Mouse (Mus musculus): ENCODE measurements around the gene Acss1.

The Acss1 gene

DNA sequence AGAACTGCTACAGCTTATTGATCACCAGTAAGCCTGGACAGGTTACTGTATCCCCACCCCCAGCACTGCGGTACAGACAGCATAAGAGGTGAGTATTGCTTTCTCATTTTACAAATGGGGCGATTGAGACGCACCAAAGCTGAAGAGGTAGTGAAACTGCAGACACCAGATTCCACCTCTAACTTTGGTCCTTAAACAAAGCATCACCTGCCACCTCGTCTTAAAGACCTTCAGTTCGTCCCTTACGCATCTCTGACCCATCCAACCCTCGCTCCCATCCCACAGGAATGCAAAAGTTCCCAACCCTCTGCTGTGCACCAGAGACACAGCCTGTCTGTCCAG lies 1.6 kb downstream of the Acss1 start:
- no peak for DNase-seq (ENCODE audit: extremely low spot score, low spot score)

DNA sequence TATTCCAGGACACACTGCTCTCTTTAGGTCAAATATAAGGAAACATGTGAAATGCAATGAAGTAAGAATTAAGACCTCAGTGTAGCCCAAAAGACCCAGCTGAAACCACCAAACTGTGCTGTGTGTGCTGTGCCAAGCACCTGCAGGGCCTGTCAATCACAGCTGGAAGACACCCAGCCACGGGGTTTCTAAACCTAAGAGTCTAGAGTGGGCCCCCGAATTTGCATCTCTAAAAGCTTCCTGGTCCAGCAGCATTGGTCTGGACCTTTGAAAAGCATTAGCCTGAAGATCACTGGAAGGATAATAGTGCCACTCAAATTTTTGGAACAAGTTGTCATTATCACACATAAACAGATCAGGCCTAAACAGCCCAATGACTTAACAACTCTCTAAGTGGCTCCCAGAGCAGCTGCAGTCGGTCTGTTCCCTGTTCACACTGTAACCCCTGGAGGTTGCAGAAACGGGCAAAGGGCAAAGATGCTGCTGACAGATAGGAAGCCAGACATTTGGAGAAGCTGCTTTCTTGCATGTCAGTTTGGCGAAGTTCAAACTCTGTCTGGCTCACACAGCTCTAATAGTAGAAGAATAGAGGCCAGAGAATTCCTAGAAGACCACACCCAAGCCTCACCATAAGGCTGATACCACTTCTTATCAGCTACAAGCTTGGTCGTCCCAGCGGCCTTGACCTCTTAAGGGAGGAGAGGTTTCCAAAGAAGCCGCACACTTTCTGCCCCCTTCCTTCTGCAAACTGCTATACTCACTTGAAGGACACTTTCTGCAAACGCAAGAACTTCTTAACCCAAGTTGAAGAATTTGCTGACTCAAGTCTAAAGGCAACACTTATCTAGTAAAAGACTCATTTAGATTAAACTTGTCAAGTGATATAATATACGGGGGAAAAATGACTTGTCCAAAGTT lies 2.5 kb downstream of the Acss1 start:
- no peak for DNase-seq (ENCODE audit: extremely low spot score, low spot score)

DNA sequence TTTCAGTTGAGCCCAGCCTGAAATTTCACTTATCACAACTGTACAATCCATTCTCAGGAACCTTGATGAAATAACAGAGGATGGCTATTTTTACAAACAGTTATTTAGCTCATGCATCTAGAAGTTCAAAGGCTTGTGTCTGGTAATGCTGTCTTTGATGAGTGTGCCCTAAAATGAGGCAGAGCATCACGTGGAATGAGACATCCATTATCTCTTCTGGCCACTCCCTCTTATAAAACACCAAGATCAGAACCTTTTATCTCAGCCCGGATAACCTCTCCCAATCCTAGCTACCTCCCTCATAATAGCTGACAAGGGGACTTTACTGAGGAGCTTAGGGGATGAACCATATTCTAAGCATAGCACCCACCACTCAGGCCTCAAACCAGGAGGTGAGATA lies 3.3 kb downstream of the Acss1 start:
- DNase-seq (ENCODE audit: extremely low spot score, low spot score) = no peak

DNA sequence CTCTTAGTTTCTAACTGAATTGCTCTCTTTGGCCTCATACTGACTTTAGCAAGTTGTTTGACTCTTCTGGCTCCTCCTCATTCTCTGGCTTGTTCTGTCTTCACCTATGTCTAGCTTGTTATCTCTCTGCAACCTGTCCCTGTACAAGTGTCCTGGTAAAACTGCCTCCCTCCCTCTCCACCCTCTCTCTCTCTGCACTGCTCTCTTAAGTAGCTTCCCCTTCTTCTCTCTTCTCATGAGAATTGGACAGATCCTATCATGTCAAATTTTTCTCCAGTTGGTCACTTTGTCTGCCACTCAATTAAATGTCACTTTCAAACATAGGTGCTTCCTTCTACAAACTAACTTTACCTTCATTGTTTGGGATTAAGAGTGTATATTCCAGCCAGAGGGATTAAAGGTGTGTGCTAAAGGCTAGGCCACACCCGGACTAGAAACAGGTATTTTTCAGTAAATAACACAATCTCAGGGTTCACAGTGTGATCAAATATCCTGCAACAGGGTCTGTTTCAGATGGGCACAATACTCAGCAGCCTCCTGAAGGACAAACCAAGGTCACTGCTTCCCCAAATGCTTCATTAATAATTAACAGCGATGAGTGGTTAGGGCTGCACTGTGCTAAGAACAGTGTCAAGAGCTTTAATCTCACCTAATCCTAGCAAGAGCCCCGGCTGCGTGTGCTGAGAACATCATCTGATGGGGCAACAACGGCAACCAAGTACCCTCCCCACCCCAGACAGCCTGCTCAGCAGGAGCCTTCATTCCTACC lies 4.0 kb downstream of the Acss1 start:
- DNase-seq (ENCODE audit: extremely low spot score, low spot score) = no peak

DNA sequence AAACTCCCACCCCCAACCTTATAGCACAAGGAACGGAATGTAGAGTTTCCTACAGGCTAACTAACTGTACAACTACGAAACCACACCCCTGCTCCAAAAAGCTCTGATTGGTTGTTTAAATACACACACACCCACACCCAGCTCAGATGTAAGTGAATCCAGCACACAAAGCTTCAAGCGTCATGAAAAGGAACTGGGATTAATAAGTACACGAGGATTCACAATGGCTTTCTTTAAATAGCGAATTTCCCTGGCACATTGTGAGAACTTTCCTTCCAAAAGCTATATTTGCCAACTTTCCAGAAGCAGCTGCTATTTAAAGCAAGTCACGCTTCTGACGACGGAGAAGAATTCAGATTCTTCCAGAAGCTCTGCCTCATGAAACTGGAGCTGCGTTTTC lies 5.0 kb downstream of the Acss1 start:
- DNase-seq (ENCODE audit: extremely low spot score, low spot score) = no peak

DNA sequence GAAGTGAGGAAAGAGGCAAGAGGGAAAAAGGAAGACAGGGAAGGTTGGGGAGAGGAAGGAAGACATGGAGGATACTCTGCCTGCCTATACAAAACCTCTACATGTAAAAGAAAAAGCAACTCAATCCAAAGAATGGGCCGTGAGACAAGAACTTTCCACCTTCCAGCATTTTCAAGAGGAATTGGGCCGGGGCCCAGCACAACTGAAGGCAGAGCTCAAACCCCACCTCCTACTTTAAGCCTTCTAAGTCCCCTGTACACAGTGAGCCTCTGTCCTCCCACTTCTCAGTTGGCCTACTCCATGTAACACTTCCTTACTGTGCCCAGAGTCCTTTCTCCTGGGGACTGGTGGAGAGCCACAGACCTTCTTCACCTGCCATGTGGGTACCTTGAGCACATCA lies 6.3 kb downstream of the Acss1 start:
- DNase-seq (ENCODE audit: extremely low spot score, low spot score) = no peak

DNA sequence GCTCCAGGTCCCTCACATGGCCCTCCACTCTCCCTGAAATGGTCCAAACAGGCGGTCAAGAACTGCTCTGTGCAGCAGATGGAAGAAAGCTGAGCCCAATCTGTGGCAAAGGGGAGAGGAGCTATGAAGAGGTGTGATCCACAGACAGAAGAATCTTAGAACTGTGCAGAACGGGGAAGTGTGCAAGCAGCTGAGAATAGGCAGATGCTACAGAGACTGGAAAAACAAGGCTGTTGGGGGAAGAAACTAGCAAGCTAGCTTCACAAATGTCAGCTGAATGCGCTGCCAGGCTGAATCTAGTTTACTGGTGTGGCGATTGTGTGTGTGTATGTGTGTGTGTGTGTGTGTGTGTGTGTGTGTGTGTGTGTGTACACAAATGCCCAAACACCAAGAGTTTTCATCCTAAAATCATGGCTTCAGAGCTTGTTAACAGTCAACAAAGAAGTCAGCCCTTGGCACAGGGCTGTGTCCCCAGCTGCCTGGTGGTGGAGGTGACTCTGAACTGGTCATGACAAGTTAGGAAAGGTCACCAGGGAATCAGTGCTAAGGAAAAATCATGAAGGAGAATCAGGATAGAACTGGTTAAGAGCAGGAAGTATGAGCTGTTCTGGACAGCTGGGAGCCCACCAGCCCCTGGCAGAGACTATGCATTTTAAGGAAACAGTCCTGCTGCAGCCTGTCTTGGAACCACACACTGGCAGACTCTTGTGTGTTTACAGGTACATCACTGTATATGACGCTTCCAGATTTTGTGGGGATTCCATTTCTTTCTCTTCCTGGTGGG lies 7.4 kb downstream of the Acss1 start:
- no peak for DNase-seq (ENCODE audit: extremely low spot score, low spot score)

DNA sequence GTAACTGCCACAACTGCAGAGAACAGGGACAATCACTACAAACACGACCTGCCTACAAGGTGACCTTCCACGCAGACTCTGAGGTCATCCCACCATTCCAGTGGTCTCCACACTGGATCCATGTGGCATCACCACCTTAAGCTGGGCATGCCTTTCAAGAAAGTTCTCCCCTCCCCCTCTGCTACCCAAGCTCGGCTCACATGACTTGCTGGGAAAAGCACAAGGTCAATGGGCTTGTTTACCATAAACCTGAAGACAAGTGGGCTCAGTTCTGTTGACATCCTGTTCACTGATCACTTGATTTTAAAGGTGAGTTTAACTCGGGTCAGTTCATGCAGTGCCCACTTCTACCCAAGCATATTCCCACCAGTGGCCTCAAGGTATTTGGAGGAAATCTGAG lies 8.3 kb downstream of the Acss1 start:
- DNase-seq (ENCODE audit: extremely low spot score, low spot score) = no peak

DNA sequence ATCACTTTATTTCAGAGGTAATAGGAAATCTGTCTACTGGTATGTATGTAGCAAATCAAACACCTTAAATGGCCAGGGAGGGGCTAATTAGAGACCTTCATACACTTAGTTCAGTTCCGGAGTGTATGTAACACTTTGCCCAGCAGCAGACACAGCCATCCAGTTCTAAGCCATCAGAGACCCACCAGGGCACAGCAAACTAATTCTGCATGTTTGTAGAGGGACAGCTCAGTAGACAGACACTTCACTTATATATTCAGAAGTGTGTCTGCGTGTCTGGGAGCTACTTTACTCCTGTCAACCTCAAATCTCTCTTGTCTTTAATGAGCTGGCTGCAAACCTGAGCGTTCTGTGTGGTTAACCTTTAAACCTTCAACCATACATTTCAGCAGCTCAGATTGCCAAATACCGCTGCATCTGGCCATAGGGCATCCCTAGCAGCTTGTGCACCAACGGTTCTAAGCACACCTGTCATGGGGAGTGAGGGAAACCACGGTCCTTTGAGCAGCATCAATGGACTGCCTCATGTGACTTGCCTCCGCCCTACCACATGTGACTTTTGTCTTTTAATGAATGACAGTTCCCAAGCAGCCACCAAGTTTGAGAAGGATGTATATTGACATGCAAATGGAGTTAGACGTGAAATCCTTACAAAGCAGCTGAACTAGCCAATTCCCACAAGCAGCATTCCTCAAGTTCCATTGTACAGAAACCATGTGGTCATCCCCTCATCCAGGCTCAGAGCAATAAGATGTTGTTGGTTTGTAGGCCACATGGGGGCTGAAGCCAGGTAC lies 11.1 kb downstream of the Acss1 start:
- DNase-seq (ENCODE audit: extremely low spot score, low spot score) = no peak

DNA sequence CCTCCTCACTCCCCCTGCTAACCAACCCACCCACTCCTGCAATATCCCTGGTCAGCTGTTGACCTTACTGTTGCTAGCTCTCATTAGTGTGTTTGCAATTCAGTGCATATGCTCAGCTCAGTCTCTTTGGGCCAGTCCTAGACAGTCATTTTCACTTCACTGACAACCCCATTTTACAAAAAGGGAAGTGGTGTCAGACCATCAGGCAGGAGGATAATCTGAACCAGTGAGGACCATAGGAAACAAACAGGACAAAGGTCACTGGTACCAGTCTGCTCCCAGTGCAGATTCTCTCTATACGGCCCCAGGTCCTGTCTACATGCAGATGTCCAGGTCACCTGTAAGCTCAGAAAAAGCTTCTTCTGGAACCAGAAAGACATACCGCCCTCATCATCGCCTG lies 12.2 kb downstream of the Acss1 start:
- DNase-seq (ENCODE audit: extremely low spot score, low spot score) = no peak

DNA sequence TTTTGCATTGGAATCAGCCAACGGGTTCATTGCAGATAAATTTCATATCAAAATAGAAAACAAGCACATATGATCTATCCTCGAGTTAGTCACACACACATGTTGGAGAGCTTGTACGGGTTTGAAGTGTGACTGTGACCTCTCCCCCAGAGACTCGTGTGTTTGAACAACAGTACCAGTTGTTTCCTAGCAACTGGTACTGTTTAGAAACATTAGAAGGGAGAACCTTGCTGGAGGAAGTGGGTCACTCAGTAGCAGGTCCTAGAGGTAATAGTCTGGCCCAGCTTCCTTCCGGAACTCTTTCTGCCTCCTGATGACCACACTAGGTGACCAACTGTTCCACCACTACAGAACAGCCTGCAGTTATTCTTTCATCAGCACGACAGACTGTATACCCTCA lies 13.0 kb downstream of the Acss1 start:
- DNase-seq (ENCODE audit: extremely low spot score, low spot score) = no peak

DNA sequence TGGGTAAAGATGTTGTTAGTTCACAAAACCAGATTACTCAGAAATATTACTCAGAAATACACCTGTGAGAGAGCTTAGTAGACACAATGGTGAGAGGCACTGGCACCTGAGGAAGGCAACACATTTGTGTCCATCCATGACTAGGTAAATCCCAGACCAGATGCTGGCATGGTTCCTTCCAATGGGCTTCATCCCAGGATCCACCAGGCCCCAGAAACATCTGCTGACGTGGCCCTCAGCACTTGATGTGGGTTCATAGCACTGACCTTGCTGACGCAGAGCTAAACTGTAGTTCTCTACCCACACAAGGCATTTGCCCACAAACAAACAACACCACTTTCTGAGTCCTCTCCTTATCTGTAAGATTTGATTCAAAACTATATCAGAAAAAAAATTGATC lies 13.5 kb downstream of the Acss1 start:
- DNase-seq (ENCODE audit: extremely low spot score, low spot score) = no peak

DNA sequence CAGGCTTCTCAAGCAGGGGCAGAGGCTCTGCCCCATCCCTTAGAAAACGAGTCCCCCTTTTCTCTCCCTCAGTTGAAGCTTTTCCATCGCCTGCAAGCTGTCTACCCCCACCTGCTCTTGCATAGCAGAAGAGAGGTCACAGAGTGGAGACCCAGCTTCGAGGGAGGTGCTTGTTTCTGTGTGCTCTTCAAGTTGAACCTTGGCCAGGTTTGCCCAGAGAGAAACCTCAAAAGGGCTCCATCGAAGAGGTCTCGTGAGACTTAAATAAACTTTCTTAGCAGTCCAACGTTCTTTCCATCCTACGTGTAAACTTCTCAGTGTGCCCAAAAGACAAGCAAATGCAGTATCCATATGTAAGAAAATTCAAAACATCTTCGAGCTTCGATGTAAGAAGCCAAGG lies 16.9 kb downstream of the Acss1 start:
- no peak for DNase-seq (ENCODE audit: extremely low spot score, low spot score)

DNA sequence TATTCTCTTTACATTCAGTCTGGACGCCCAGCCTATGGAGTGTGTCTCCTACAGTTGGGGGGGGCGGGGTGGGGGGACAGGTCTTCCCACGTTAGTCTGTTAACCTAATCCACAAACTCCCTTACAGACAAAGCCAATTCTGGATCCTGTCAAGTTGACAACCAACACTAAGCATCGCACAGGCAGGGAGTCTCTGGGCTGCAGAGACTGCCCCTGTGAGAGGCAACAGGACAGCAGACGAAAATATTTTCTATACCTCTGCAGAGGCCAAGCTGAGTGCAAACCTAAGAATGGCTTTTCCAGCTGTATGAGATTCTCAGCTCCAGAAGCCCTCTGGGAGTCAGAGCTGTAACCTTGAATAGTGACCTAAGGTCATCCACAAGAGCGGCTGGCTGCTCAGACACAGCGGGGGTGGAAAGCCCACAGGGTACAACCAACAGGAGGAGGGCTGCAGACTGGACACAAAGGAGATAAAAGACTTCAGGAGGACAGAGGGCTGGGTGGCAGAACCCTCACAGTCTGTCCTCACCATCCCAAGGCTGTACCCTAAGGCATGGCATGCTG lies 17.7 kb downstream of the Acss1 start:
- peak; percentile 59 for DNase-seq (ENCODE audit: extremely low spot score, low spot score)

DNA sequence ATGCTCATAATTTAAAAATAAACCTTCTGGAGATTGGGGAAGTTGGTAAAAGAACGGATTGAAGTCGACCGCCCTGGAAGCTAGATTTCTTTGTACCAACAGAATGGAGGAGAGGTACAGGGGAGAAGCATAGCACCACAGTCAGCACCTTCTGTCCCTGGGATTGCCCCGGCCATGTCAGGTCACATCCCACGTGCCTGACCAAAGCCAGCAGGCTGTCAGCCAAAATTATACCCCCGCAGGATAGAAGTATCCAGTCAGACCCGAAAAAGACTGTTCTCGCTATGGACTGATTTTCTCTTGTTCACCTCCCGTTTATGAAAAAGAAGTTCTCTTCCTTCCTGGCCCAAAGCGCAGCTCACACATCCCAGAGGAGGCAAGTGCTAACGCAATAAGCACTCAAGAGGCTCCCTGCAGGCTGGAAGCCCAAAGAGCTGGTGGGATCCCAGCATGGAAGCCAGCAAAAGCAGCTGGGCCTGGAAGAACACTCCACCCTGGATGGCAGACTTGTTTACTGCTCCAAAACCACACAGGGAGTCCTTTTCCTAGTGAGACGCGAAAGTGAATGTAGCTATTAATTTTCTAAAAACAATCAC lies 19.9 kb downstream of the Acss1 start:
- no peak for DNase-seq (ENCODE audit: extremely low spot score, low spot score)

DNA sequence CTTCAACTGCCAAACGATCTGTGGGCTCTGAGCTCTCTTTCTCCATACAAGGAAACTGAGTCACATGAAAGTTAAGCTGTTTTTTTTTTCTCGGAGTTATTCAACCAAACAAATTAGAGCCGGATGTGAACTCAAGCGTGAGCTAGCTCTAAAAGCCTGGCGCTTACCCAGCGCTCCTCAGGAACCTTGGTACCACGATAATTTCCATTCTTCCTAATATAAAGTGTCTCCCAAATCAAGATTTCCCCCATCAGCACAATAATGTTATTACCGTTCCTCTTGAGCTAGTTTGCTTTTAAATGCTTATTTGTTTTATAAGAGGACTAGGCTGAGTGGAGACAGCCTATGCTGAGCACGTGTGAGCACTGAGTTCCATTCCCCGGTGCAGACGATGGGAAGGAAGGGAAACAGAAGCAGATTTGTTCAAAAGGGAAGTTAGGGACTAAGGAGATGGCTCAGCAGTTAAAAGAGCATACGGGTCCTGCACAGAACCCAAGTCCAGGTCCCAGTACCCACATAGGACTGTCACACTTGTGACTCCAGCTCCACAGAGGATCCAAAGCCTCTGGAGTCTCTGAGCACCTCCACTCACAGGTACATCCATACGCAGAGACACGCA lies 20.5 kb downstream of the Acss1 start:
- no peak for DNase-seq (ENCODE audit: extremely low spot score, low spot score)

DNA sequence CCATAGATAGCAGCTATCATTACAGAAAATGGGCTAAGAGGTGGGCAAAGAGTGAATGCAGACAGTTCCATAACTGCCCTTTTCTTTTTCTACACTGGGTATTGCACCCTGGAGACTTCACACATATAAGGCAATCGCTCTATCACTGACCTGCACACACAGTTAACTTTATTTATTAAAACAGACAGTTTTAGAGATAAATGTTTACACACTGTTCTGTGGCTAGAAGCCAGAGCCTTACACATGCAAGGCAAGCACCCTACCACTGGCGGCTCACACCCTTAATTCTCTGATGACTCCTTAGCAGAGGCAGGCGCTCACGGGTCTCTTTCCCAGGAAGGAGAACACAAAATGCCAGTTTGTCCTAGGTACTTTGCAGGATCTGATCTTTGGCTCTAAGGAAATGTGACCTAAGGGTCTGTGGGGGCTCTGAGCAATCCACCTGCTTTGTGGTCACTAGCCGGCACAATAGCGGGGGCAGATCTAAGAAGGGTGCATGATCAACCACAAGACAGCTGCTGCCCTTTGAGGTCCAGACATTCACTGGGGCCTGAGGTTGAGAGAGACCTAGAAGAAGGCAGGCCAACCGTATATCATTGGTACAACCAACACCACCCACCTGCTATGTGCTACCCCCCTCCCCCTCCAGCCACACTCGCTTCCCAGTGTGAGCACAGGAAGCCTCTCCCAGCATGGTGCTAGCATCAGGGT lies 21.7 kb downstream of the Acss1 start:
- DNase-seq (ENCODE audit: extremely low spot score, low spot score) = no peak

DNA sequence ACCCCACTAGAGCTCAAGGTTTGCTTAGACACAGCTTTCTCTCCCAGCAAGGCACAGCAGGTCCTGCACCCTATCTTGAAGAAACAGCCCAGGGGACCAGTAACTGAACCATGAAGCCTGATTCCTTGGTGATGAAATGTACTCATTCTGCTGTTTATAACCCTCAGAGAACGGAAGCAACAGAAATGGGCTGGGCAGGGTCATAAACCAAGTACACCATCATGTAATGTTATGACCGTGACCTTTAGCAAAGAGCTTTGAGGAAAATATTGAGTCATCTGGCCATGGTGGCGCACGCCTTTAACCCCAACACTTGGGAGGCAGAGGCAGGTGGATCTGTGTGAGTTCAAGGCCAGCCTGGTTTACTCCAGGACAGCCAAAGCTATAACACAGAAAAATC lies 23.1 kb downstream of the Acss1 start:
- DNase-seq (ENCODE audit: extremely low spot score, low spot score) = no peak

DNA sequence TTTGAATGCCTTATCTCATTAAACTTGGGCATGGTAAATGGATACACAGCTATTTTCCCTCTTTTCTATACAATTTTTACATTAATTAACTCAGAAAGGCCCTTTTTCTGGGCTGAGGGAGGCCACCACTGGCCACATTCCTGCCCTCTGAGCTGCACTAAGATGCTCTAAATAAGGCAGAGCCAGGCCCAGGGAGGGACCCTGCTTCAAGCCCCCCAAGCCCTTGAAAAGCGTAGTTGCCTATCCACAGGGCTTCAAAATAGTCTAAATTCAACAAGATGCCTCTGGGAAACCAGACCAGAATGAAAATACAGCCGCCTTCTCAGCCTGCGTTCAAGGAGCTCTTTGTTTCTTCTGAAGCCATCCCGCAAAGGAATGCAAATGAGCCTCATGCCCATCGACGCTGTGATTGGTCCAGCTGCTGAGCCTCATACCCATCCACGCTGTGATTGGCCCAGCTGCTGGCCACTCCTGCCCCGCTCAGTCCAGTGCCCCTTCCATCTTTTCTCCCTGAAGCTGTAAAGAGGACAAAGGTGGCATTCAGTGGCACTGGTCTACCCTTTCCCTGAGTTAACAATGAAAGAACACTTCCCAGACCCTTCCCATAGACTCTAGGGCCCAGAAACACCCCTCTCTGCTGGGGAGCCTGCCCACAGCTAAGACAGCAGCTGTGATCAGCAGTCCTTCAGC lies 24.4 kb downstream of the Acss1 start:
- DNase-seq (ENCODE audit: extremely low spot score, low spot score) = no peak

Measured in neural tube, embryonic 10.5 days (tissue).